Mouse (Mus musculus): ENCODE measurements at regions not wholly inside any gene's neighbourhood (a gene's known extent, or its start where the extent isn't known, plus 50 kb on each side); places are given as distances from the start of the nearest gene placed in this dataset.
A peak's percentile ranks its signal among the peaks of the same experiment; 100 is the strongest.
"Not testable (repeated sequence)": the region's sequence is repeated elsewhere in the genome, so short reads cannot be mapped to it uniquely, and the experiment has no call there.

DNA sequence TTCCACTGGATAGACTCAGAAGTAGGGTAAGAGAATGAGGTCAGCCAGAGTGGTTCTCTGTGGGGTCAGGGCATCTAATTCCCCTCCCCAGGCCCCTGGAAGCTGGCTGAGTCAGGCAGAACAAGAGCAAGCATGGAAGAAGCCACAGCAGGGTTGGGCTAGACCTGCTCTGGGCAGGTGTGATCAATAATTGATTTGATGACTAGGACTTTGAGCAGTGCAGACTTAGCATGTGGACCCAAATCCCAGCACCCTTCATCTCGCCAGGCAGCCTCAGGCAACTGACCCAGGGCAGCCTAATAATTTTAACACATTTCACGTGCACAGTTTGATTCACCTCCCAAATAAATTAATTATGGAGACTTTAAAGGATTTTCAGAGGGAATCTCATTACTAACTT is 67.2 kb downstream of the Qdpr start:
- DNase-seq: no peak

DNA sequence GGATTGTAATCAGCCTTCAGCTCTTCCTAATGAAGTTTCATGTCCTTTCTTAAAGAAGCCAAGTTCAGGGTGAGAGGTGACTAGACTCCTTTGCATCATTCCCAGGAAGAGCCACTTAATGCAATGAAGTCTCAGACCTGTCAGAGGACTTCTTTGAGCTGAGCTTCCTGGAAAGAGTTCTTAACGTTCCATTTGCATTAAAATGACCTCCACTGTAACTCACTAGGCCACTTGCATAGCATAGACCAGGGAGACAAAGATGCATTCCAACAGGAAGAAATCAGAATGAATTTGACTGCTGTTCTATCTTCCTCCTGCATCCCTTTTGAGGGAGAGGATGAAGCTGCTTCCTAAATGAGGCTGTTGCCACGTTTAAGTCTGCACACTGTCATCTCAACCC is 71.5 kb downstream of the Qdpr start:
- DNase-seq: no peak

DNA sequence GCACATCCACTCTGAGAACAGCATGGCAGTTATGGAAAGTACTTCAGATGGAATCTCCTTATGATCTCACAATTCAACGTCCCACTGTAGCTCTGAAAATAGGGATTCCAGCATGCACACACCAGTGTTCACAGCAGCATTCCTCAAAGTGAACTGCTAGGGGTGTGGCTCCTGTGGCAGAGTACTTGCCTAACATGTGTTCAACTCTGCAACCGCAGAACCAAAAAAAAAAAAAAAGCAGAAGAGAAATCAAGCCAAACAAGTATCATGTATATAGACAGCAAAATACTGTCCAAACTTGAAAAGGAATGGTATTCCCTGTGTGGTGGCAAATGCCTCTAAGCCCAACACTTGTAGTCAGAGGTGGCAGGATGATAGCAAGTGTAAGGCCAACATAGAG is 77.0 kb downstream of the Qdpr start:
- DNase-seq: no peak

DNA sequence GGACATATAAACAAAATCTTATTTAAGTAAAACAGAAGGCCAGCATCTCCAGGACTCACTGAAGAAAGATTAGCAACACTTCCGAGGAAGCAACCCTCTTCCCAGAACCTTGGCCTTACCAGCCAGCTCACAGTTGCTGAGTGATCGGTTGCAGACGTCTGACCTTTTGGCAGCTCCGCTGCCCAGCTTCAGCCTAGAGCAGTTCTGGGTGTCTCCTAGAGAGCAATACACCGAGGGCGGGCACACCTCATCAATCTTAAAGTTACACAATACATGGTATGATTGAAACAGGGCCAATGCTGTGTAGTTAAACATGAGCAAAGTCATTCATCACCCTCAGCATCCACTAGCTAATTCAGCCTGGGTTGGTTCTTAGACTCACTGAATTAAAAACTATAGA is 81.6 kb downstream of the Qdpr start:
- no peak for DNase-seq

DNA sequence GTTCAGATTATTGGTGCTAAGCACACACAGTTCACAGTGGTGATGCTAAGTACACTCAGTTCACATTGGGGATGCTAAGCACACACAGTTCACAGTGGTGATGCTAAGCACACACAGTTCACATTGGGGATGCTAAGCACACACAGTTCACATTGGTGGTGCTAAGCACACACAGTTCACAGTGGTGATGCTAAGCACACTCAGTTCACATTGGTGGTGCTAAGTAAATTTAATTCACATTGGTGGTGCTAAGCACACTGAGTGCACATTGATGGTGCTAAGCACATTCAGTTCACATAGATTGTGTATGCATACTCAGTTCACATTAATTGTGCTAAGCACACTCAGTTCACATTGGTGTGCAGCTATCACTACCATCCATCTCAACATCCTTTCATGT is 89.8 kb downstream of the Qdpr start:
- DNase-seq: no peak

DNA sequence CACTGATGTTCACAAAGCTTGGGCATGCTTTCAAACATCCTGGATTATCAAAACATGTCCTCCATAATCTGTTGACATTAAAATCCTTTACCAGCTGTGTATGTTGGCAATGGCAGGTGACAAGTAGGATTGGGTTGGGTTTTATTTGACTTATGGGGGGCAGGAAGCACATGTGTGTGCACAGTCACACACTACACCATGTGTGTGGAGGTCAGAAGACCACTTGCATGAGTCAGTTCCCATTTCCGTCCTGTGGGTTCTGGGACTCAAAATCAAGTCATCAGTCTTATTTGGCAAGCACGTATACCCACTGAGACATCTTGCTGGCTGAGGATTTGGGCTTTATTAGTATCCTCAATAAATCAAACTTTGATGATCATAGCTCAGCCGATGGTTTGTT is 109.6 kb downstream of the Qdpr start:
- no peak for DNase-seq

DNA sequence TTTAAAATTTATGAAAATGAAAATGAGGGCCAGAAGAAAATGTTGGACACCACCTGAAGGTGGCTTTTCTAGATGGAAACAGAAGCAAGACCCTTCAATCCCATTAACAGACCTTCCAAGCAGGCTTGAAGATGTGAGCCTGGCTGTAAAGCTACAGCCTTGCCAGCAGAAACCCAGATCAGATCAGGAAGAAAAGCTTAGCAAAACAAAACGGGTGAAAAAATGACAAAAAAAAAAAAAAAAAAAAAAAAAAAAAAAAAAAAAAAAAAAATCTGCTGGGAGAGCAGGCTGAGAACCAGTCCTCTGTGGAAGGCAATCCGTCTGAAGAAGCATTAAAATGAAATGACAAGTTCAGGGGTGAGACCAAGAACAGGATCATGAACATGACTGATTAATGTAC is 113.2 kb downstream of the Qdpr start:
- no peak for DNase-seq

DNA sequence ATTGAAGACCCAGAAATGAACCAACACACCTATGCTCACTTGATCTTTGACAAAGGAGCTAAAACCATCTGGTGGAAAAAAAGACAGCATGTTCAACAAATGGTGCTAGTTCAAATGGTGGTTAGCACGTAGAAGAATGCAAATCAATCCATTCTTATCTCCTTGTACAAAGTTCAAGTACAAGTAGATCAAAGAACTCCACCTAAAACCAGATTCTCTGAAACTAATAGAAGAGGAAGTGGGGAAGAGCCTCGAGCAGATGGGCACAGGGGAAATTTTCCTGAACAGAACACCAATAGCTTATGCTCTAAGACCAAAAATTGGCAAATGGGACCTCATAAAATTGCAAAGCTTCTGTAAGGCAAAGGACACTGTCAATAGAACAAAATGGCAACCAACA is 125.6 kb downstream of the Qdpr start:
- DNase-seq: not testable (repeated sequence)

DNA sequence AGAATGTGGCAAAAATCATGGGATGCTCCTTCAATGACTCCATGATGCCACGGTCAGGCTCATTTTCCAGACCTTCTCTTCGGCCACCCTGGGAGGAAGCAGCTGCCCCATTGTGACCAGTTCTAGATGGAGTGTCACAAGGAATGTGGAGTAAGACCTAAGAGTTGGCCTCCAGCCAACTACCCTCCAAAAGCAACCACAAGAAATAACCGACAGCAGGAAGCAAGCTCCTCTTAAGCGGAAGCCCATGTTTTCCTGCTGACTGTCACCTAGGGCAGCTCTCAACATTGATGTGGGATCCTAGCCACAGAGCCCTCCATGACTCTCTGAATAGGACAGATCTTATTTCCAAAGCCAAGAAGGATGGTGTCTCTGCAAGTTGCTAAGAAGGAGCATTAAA is 126.5 kb downstream of the Qdpr start:
- peak; percentile 13 for DNase-seq

DNA sequence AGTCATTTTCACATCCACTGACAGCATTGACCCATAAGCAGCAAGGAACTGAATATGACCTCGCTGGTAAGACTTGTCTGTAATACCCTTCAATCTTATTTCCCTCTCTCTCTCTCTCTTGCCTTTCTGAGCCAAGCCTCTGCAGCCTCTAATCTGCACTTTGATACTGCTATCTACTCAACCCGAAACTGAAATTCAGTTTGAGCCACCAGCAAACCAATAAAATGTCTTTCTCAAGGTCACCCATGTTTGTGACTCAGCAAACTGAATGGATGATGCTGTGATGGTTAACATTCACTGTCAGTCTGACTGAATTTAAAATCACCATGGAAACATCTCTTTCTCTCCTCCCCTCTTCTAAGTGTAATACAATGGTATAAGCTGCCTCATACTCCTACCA is 132.0 kb downstream of the Qdpr start:
- DNase-seq: no peak

DNA sequence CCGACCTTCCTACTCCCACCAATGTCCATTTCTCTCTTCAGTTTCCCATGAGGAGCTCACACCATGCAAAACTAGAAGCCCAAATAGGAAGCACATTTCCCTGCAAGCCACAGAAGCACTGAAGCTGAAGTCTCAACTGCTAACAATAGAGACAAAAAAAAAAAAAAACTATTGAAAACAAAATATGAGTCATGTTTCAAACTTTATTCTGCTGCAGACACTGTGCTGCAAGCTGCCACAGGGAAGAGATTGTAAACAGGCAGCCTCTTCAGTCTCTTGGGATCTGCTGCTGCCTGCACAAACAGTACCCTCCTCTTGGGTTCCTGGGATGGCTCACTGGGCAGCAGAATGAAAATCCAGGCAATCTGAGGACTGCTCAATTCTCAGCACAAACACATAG is 148.9 kb downstream of the Qdpr start:
- DNase-seq: no peak

DNA sequence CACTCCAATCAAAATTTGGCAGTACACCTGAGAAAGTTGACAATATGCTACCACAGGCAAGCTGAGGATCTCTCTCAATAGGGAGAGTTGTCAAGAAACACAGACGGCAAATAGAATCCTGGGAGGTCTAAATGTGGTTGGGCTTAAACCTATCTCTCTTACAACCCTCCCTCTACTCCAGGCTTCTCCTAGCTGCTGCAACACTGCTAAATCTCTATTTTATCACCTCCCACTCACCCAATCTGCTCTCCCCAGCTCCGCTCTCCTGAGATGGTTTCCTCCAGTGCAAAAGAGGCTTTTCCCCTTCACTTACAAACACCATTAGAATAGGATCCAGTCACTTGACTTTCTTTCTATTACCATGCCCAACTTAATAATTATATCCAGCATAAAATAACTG is 151.2 kb downstream of the Qdpr start:
- no peak for DNase-seq

DNA sequence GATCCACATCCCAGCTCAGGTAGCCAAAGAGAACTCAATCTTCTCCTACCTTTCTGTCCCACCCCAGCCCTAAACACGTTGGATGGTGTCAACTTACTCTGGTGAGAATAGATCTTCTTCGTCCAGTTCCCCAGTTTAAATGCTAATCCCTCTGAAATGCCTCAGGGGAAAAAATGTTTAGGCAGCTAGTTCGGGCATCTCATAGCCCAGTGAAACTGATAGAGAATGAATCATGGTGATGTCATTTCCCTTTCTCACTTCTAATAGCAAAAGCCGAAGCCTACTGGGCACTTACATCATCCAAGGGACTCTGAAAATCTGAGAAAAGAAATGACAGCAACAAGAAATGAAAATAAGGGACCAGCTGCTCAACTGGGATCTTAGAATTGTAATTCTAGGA is 154.9 kb downstream of the Qdpr start:
- DNase-seq: no peak

DNA sequence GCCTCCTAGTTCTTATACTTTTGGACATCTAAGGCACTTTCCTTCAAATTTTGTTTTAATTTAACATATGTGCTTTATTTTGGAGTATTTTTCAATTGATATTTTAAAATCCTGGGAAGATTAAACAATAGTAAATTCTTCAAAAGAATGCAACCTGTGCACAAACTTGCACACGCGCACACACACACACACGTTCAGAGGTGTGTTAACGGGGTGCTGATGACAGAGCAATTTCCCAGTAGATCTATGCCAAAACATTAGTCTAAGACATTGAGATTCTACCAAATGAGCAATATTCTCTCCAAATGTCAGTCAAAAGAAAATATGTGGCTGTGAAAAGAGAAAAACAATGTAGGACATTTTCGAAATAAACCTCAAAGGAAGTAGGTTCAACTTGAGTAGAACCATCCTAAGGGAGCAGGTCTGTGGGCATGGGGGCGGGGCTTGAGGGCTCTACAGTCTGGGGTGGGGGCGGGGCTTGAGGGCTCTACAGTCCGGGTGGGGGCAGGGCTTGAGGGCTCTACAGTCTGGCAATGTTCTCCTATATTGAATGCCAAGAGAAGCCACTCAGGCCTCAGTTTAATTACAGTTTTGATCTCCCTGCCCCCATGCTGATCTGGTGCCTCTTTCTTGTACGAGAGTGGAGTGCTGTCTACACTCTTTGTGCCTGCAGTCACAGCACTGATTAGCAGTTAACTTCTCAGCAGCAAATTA is 157.0 kb downstream of the Qdpr start:
- peak; percentile 42 for DNase-seq

DNA sequence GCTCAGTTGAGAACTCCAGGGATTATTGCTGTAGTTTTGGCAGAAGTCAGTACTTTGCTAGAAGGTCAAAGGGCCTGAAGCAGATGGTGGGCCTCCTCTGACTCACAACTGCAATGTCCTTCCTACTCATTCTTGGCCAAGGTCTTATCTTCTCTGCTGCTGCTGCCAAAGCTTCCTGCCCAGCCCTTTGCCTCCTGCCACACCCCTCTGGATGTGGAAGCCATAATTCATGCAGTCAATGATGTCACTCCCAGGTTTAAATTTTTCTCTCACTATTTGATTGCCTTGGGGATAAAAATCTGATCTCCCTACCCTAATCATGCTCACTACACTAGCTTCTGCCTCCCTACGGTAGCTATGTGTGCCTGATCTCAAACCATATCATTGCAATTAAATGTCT is 157.7 kb downstream of the Qdpr start:
- DNase-seq: peak; percentile 23

DNA sequence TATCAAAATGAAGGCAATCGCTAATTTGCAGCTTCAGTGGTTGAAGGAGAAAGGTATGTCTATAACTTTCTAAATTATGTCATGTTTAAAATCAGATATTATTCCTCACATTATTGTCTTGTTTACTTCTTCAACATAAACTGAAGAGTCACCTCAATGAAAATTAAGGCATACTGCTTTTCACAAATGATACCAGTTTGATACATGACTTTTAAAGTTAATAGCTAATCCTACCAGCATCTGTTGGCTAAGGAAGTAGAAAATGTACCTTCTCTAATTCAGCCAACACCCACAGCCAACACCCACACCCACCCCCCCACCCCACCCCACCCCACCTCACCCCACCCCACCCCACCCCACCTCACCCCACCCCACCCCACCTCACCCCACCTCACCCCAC is 158.3 kb downstream of the Qdpr start:
- DNase-seq: no peak

DNA sequence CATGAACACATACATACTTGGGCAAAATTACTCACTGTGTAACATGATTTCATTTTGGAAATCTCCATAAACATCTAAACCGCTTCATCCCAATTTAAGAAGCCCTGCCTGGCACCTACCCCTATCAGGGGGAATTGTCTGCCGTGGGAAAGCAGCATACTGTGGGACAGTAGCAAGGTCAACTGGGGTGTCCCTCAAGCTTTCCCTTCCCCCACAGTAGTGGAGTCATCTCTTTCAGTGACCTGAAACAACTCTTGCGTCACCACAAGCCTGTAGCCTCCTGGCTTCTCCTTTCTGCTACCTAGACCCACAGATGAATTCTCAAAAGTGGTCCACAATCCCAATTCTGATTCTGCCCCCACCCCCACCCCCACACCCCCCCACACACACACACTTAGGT is 158.8 kb downstream of the Qdpr start:
- DNase-seq: no peak

DNA sequence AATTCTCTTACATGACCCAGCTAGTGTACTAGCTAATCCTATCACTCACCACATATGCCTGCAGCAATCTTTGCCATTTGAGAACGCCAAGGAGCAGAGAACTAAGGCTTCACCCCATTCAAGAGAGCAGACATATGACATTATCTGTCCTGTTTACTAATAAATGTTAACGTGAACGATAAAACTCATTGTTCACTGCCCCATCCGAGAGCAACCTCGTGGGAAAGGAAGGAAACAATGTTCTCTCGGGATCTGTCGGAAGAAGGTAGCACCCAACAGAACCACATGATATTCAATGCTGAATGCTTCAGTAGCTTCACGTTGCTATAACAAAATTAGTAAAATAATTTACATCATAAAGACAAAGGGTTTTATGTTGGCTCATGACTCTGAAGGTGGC is 163.6 kb downstream of the Qdpr start:
- DNase-seq: no peak

DNA sequence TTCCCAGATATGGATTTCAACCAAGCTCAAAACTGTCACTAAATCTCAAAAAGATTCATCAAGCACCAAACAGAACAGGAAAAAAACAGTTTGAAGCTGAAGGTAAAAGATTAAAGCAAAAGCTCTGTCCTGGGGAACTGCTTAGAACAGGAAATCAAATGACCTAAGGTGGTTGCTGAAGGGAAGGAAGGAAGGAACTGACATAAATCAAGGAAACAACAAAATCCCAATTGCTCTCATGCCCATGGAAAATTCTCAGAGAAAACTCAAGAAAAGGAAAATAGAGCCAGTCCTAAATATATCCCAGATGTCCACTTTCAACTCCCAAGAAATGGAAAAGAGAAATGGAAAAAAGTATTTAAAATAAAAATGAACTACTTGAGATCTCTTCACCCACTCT is 165.4 kb downstream of the Qdpr start:
- no peak for DNase-seq

DNA sequence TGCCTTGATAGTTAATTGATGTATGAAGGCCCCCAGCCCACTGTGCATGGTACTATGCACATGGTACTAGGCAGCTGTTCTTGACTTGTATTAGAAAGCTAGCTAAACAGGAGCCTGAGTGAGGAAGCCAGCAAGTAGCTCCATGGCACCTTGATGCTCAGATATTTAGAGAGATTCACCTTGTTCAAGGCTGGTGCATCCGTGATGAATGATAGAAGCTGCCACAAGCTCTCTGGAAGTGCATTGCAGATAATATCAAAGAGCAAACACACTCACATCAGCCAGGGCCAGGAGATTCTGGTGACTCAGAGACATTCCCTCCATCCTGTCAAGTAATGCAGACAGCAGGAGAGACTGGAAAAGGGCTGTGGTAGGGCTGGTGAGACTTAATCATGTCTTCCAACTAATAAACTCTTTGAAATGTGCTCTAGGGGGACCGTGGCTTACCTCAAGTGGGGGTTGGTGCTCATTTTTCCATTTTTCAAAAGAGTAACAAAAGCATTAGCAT is 166.1 kb downstream of the Qdpr start:
- DNase-seq: no peak

DNA sequence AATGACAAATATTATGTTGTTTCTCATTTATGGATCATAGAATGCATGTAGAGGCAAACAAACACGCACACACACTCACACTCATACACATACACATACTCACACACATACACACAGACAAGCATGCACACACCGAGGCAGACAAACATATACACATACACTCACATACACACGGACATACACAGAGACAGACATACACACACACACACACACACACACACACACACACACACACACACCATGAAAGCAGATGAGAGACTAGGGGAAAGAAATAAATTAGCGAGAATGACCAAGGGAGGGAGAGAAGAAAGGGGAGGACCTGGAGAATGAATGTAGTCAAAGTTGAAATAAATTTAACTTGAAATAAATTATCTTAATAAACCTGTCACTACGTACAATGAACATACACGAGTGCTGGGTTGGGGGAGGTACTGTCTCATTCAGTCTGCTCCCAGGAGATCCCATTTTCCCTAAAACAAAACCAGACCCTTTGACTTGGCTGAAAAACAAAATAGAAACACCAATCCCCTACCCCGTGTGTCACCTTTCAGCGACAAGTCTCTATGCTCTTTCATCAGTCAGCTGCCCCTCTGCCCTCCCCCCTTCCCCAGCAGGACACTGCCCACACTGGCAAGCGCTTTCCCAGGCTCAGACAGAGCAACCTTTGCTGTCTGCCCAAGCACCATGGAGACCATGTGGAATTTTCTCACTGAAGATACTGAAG is 167.7 kb downstream of the Qdpr start:
- no peak for DNase-seq

DNA sequence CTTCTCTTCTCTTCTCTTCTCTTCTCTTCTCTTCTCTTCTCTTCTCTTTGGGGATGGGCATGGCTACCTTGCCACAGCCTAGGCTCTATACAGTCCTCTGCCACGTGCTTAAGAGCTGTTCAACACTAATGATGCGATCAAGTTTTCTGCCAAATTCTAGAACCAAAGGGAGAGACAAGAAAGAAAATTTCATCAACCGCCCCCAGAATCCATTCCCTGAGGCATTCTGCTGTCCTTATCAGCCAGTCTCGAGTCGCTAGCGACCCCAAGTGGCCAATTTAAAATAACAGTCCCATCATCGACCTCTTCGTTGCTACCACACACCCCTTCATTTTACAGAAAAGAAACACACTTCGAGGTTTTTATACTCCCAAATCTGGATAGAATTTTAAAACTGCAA is 171.5 kb downstream of the Qdpr start:
- DNase-seq: peak; percentile 62

DNA sequence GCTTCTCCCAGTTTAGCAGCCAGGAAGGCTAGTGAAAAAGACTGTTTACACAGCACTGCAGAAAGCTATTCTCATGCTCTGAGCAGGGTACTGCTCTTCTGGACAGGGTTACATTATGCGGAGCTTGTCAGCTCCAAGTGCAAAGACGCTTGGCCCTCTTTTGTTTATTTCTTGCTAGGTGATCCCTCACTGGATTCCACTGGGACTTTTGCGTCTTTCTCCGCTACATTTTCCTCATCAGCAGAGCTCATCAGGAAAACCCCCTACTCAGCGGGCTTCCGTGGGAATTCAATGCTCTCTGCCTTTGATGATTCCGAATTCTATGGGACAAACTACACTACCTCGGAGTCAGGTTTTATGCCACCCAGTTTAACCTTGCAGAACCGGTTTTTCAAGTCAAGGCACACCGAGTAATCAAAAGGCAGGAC is 172.0 kb downstream of the Qdpr start:
- DNase-seq: no peak

DNA sequence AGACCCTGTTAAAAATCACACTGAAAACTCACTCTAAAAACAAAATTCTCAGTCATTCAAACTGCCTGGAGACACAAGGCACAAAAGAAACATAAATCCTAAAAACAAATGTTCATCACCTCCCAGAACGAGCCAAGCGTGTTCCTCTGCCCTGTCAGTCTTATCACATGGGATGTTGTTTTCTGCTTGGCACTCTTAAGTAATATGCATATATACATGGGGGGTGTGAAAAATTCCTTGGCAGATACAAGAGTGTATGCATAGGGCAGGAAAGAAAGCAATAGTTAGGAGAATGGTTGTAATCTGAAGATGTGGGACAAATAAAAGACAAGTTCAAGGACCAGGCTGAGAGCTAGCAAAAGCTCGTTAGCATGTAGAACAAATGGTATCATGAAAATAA is 179.4 kb downstream of the Qdpr start:
- no peak for DNase-seq

DNA sequence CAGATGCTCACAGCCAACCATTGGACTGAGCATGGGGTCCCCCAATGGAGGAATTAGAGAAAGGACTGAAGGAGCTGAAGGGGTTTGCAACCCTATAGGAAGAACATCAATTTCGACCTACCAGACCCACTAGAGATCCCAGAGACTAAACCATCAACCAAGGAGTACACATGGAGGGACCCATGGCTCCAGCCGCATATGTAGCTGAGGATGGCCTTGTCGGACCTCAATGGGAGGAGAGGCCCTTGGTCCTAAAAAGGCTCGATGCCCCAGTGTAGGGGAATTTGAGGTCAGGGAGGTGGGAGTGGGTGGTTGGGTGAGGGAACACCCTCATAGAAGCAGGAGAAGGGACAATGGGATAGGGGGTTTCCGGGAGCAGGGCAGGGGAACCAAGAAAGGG is 180.6 kb downstream of the Qdpr start:
- DNase-seq: no peak
